Mouse (Mus musculus) ovary, adult 18-20 months (tissue): ENCODE results near the gene Gm4924.

Experiments
- DNase-seq: peaks from one replicate; pipeline ENCODE4 v3.0.0; 2022; ENCODE audit warnings: low spot score, mixed read lengths

Gene Gm4924

DNA sequence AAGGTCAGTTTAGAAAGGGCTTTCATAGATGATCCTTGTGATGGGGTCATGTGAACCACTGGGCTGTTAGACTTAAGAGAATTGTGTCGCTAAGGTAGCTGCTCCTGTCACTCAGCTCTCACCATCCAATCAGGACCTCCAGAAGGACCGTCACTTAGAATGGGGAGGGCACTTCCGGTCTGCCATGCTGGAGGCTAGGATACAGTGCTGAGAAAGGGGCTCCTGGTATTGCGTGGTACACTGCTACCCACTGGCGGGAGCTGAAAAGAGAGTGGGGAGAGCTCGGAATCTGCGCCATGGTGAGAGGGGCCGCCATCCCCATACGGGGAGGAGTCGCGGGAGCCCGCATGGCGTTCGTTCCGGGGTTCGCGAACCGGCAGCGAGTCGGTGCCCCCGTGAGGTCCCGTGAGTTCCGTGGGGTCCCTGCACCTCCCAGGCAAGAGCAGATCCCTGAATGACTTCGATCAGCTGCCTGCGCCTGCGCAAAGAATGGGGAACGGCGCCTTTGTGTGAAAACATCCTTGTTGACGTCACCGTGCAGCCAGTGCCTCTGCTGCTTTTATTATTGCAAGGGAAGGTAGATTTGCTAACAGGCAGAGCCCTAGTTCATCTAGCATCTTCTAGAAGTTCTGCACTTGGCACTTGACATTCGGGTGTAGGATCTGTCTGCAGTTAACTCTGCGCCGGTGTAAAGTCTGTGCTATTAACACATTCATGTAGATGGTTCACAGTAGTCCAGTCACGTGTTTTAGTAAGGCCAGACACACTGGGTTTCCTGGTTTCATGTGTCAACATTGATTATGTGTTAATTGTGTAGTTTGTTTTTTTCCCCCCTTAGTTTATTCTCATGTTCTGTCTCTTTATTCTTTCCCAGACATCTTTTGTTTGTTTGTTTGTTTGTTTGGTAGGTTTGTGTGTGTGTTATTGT is at the start of gene Gm4924:
Gm4924 (plus strand) TSS at position 173 of the 928 bp plus-strand sequence.
- DNase-seq = peak; percentile 77

DNA sequence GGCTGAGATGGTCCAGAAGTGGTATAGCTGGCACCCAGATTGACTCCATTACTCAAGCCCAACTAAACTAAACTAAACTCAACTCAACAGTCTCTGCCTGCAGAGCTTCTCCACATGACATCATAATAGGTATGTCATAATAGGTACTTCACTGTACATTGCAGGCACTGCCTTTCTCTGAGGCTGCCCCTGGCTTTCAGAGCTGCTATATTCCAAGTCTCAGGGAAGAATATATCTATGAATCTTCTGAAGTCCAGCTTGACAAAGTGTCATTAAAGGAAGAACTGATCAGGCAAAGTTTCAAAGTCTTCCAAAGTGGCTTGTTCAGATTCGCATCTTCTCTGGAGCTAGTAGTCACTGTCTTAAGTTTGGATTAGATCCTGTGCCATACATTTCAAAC is 37.6 kb upstream of the Gm4924 start, which contains the start of gene 4932415D10Rik:
4932415D10Rik (minus strand) TSS at position 101 of the 400 bp plus-strand sequence.
- no peak for DNase-seq

DNA sequence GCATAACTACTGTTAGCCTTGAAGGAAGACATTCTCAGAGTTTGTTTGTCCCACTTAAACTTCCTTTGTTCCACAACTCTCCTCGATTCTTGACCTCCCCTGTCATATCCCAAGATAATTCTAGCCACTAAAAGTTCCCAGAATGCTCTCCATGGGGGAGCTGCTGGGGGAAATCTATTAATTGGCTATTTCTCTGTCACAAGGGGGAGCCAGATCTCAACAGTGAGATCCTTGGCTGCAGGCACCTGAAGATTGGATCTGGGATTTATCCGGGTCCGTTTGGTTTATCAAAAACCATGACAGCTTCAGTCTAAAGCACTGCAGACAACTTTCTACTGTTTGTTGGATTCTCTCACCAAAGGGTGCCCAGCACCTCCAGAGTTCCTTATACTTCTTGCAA is 33.9 kb upstream of the Gm4924 start:
- DNase-seq = no peak

DNA sequence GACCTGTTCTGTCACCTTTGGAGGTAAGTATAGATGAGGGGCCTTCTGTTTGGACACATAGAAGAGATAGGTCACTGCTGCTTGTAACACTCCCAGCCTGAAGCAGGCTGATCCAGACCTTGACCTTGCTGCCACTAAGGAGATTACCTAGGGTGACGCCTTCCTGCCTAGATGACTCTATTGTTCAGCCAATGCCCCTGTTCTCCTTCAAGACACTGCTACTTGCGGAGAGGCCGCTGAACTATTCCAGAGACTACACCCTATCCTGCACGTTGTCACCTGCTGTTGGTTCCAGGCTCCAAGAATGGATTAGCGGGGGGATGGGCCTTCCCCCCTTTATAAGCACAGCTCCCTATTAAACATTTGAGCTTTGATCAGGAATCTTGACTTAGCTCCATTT is 24.2 kb upstream of the Gm4924 start:
- DNase-seq = no peak

DNA sequence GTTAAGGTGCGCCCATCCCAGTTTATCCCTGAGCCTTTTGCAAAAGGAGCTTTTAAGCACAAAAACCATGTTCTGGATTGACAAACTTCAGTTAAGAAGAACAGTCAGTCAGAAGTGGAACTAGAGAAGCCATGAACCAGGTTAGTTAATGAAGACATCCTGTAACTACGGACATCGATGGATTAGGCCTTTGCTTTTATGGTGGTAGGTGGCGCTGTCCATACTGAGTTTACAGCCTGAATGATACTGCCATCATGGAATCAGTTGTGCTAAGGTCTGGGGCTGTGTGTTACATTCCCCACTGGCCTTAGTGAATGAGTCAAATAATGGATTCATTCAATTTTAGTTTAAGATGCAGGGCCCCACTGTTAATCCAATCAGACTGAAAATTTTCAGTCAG is 1.3 kb downstream of the Gm4924 start:
- no peak for DNase-seq

DNA sequence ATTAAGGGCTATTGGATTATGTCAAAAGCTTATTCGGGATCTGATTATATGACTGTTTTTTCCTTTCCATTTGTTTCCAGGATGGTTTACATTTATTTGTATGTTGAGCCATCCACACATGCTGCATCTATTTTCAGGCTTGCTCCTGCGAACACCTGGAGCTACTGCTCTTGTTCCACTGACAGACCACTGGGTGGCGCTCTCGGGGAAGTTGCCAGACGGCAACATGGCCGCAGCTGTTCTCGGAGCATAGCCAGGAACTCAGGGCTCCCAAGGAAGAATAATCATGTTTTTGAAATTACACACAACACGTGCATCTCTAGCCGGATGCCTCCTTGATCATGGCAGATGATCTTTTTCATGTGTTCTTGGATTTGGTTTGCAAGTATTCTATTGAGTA is 7.9 kb downstream of the Gm4924 start:
- DNase-seq = no peak

DNA sequence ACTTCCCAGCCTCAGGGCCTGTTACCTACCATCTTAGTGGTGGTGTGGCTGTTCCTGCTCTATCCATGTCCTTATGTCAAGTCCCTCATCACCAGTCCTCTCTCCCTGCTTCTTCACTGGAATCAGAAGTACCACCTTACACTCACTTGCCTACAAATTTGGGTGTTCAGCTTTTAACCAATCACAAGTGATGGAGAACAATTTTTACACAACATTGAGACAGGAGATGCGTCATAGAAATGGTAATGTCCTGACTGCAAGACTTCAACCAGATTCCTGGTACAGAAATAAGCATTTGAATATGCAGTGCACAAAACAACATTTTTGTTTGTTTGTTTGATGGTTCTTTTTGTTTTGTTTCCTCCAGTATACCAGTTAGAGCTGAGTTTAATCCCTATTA is 28.9 kb downstream of the Gm4924 start:
- no peak for DNase-seq

DNA sequence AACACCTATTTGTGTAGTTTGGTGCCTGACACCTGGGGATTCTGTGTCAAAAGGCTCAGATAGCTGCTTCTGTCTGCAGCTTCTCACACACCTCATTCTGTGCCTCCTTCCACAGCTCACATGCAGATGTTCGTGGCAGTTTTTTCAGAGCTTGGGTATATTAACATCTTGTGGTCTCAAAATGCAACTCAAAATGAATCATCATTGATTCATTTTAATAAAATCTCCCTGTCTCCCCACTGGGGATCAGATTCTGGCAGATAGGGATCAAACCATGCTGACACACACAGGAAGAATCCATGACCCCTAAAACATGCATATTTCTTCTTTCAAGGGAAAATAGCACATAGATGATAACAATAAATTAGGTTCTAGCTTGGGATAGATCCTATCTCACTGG is 55.5 kb downstream of the Gm4924 start:
- no peak for DNase-seq

DNA sequence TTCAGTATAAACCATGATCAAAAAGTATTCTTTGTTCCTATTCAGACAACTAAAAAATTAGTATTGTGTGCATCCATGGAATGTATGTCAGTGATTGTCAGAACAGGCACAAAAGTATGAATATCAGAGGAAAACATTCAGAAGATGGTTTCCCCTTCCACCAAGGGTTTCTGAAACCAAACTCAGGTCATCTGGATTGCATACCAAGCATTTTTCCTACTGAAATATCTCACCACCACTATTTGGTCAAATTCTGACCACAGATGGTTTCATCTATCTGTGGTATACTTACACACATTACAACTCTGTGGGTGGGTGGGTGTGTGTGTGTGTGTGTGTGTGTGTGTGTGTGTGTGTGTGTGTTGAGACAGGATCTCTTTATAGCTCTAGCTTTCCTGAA is 69.6 kb downstream of the Gm4924 start:
- DNase-seq = no peak
